ENCODE assay signal across 14 mouse cellular contexts in genomic region chr13:44121932-44122331, GRCm38 (mm10).
DNase-seq lines count a peak whose midpoint lies in the region; ATAC-seq and TF ChIP-seq lines count a peak whose summit lies in the region.
"Had no signal": no experiment of that assay in that cellular context is flagged by ENCODE, and none has a peak within 500 bp of the region (broad histone marks: within the 10 kb centered on the region; RNA-seq: fewer than 3 reads in every experiment).

No protein-coding gene starts in this region.

- WGBS in intestine, embryonic 16.5 days, result 76% methylated on average over 7 of the region's 7 CpGs
- 78% methylated on average over 7 of the region's 7 CpGs for WGBS in intestine, embryonic 15.5 days
- WGBS in hindbrain, embryonic 13.5 days, result 74% methylated on average over 7 of the region's 7 CpGs
- 47% methylated on average over 7 of the region's 7 CpGs for WGBS in kidney, embryonic 14.5 days

- no peaks in the 10 kb centered on the region for H3K9me3 ChIP-seq in intestine, embryonic 16.5 days (ENCODE audit: control insufficient read depth, low read length)
- H3K9me3 ChIP-seq in intestine, embryonic 15.5 days, result no peaks in the 10 kb centered on the region
- no peaks in the 10 kb centered on the region for H3K9me3 ChIP-seq in ES-Bruce4 (replicated peaks; ENCODE audit: control insufficient read depth, insufficient read depth, low read length, poor library complexity, severe bottlenecking)
- H3K9me3 ChIP-seq in hindbrain, embryonic 13.5 days, result no peaks in the 10 kb centered on the region
- H3K9me3 ChIP-seq in kidney, embryonic 14.5 days (ENCODE audit: control insufficient read depth, low read length), result no peaks in the 10 kb centered on the region
- H3K9me3 ChIP-seq: embryonic facial prominence, embryonic 12.5 days; liver, embryonic 13.5 days had no signal

- no peaks in the 10 kb centered on the region for H3K36me3 ChIP-seq in intestine, embryonic 16.5 days (ENCODE audit: control insufficient read depth, insufficient read depth, low read length)
- H3K36me3 ChIP-seq in intestine, embryonic 15.5 days, result no peaks in the 10 kb centered on the region
- no peaks in the 10 kb centered on the region for H3K36me3 ChIP-seq in ES-Bruce4 (ENCODE audit: control insufficient read depth, insufficient read depth, low read length, poor library complexity, severe bottlenecking)
- no peaks in the 10 kb centered on the region for H3K36me3 ChIP-seq in hindbrain, embryonic 13.5 days
- no peaks in the 10 kb centered on the region for H3K36me3 ChIP-seq in kidney, embryonic 14.5 days (ENCODE audit: control insufficient read depth, insufficient read depth, low read length)
- H3K36me3 ChIP-seq: embryonic facial prominence, embryonic 12.5 days; liver, embryonic 13.5 days had no signal

- H3K4me1 ChIP-seq in intestine, embryonic 16.5 days (ENCODE audit: control insufficient read depth, insufficient read depth, low read length), result no peaks in the 10 kb centered on the region
- H3K4me1 ChIP-seq in intestine, embryonic 15.5 days (replicated peaks), result no peaks in the 10 kb centered on the region
- H3K4me1 ChIP-seq in ES-Bruce4 (ENCODE audit: control insufficient read depth, insufficient read depth, low read length), result peaks cover 7% of the 10 kb centered on the region
- H3K4me1 ChIP-seq in hindbrain, embryonic 13.5 days (replicated peaks), result peaks cover 29% of the 10 kb centered on the region
- peaks cover 29% of the 10 kb centered on the region for H3K4me1 ChIP-seq in kidney, embryonic 14.5 days (ENCODE audit: control insufficient read depth, insufficient read depth, low read length)
- H3K4me1 ChIP-seq: liver, embryonic 13.5 days had no signal

- DNase-seq in B cell, adult 2 months, result peak; percentile 68 to 77
- DNase-seq in cerebellum, postnatal 36 days, result no peak
- DNase-seq: cerebellum, adult 11 months; liver, embryonic 13.5 days; right cerebral cortex, postnatal 25 days; thymus, adult 2 months had no signal

- H3K27me3 ChIP-seq in intestine, embryonic 16.5 days (replicated peaks; ENCODE audit: control insufficient read depth, insufficient read depth, low read length), result no peaks in the 10 kb centered on the region
- H3K27me3 ChIP-seq in intestine, embryonic 15.5 days (replicated peaks), result no peaks in the 10 kb centered on the region
- H3K27me3 ChIP-seq in ES-Bruce4 (ENCODE audit: control insufficient read depth, insufficient read depth, low read length, poor library complexity, severe bottlenecking), result no peaks in the 10 kb centered on the region
- H3K27me3 ChIP-seq in hindbrain, embryonic 13.5 days, result no peaks in the 10 kb centered on the region
- no peaks in the 10 kb centered on the region for H3K27me3 ChIP-seq in kidney, embryonic 14.5 days (ENCODE audit: control insufficient read depth, insufficient read depth, low read length)
- H3K27me3 ChIP-seq: embryonic facial prominence, embryonic 12.5 days; liver, embryonic 13.5 days; Patski had no signal

- TF ChIP-seq CTCF in ES-Bruce4 (IDR thresholded peaks at IDR 0.05; ENCODE audit: low read depth, low read length), result no peak

- TF ChIP-seq EP300 in ES-Bruce4 (IDR thresholded peaks at IDR 0.05; ENCODE audit: insufficient read depth, low read depth, low read length), result 0 out of 2 replicates have a peak, but pooled peaks have one; percentile 53

- no peak overlapping the region for H3K9ac ChIP-seq in intestine, embryonic 16.5 days (ENCODE audit: low read depth, low read length)
- no peak overlapping the region for H3K9ac ChIP-seq in intestine, embryonic 15.5 days
- 0 out of 2 replicates have a peak overlapping the region, but pooled peaks have one; percentile 2 for H3K9ac ChIP-seq in ES-Bruce4 (ENCODE audit: low read depth, poor library complexity, severe bottlenecking)
- no peak overlapping the region for H3K9ac ChIP-seq in hindbrain, embryonic 13.5 days
- H3K9ac ChIP-seq in kidney, embryonic 14.5 days (ENCODE audit: low read depth, low read length), result no peak overlapping the region
- H3K9ac ChIP-seq: embryonic facial prominence, embryonic 12.5 days; liver, embryonic 13.5 days had no signal

- H3K4me3 ChIP-seq in intestine, embryonic 16.5 days (ENCODE audit: low read length), result no peak overlapping the region
- H3K4me3 ChIP-seq in intestine, embryonic 15.5 days (replicated peaks), result no peak overlapping the region
- H3K4me3 ChIP-seq in ES-Bruce4 (ENCODE audit: low read depth, low read length), result no peak overlapping the region
- no peak overlapping the region for H3K4me3 ChIP-seq in hindbrain, embryonic 13.5 days
- H3K4me3 ChIP-seq in kidney, embryonic 14.5 days (ENCODE audit: low read length), result no peak overlapping the region
- H3K4me3 ChIP-seq: embryonic facial prominence, embryonic 12.5 days; liver, embryonic 13.5 days had no signal

- no peak overlapping the region for H3K4me2 ChIP-seq in intestine, embryonic 16.5 days (ENCODE audit: low read depth, low read length)
- H3K4me2 ChIP-seq in intestine, embryonic 15.5 days (replicated peaks), result no peak overlapping the region
- no peak overlapping the region for H3K4me2 ChIP-seq in hindbrain, embryonic 13.5 days
- no peak overlapping the region for H3K4me2 ChIP-seq in kidney, embryonic 14.5 days (replicated peaks; ENCODE audit: low read depth, low read length)
- H3K4me2 ChIP-seq: liver, embryonic 13.5 days had no signal

- no peak for TF ChIP-seq POLR2A in ES-Bruce4 (IDR thresholded peaks at IDR 0.05; ENCODE audit: insufficient read depth, low read length)

- ATAC-seq in intestine, embryonic 16.5 days, result no peak
- ATAC-seq in intestine, embryonic 15.5 days, result no peak
- no peak for ATAC-seq in hindbrain, embryonic 13.5 days (ENCODE audit: low FRiP score)
- ATAC-seq in kidney, embryonic 14.5 days (ENCODE audit: low FRiP score, low TSS enrichment), result no peak
- ATAC-seq: CD4-positive, CD25-positive, alpha-beta regulatory T cell, adult 4 months; Patski had no signal

- peak overlapping the region; percentile 9; the same call in 1 of the 2 replicates for H3K27ac ChIP-seq in intestine, embryonic 16.5 days (ENCODE audit: low read length)
- H3K27ac ChIP-seq in intestine, embryonic 15.5 days, result no peak overlapping the region
- no peak overlapping the region for H3K27ac ChIP-seq in ES-Bruce4 (ENCODE audit: insufficient read depth, low read length)
- peak overlapping the region; percentile 77 for H3K27ac ChIP-seq in hindbrain, embryonic 13.5 days
- no peak overlapping the region; the same call in 1 of the 2 replicates for H3K27ac ChIP-seq in kidney, embryonic 14.5 days (ENCODE audit: low read depth, low read length)
- H3K27ac ChIP-seq: embryonic facial prominence, embryonic 12.5 days; liver, embryonic 13.5 days had no signal

Comparison
In these comparisons a context has a peak if more than half of its experiments do, and no peak if none do; other contexts are left out.
1. H3K27ac ChIP-seq: peak in intestine, embryonic 16.5 days (single experiment) and hindbrain, embryonic 13.5 days (single experiment); none in intestine, embryonic 15.5 days (single experiment), ES-Bruce4 (single experiment) and kidney, embryonic 14.5 days (single experiment).
2. DNase-seq: peak in B cell, adult 2 months (2 of 2); none in cerebellum, postnatal 36 days (0 of 2).